Mouse (Mus musculus) heart, embryonic 10.5 days (tissue): ENCODE results near the gene Sp140. TPM values are rescaled to one million over a fixed set of nuclear protein-coding genes. Genes with fewer than 3 reads are reported as not detected.

Experiments used
- DNase-seq: peaks from one replicate; pipeline ENCODE4 v3.0.0-alpha.2; 2017; ENCODE audit warnings: low spot score
- H3K27ac ChIP-seq: fragments of 300-500 bp; sonication (generic); 2 replicates; pipeline ENCODE4 v1.5.1; 2016; ENCODE audit warnings: mild to moderate bottlenecking
- H3K27me3 ChIP-seq: fragments of 300-500 bp; sonication (generic); 2 replicates; pipeline ENCODE4 v1.6.1; 2016; ENCODE audit warnings: mild to moderate bottlenecking; ENCODE audit not compliant: poor library complexity, insufficient read depth, severe bottlenecking
- H3K36me3 ChIP-seq: fragments of 300-500 bp; sonication (generic); 2 replicates; pipeline ENCODE4 v1.6.1; 2016; ENCODE audit warnings: mild to moderate bottlenecking, moderate library complexity
- H3K4me1 ChIP-seq: fragments of 300-500 bp; sonication (generic); 2 replicates; pipeline ENCODE4 v1.6.1; 2016; ENCODE audit warnings: mild to moderate bottlenecking
- H3K4me3 ChIP-seq: fragments of 300-500 bp; sonication (generic); 2 replicates; pipeline ENCODE4 v1.5.1; 2016; ENCODE audit warnings: mild to moderate bottlenecking, moderate library complexity
- H3K9me3 ChIP-seq: fragments of 300-500 bp; sonication (generic); 2 replicates; pipeline ENCODE4 v1.6.1; 2016; ENCODE audit warnings: mild to moderate bottlenecking, moderate library complexity
- WGBS: fragments of 180-500 bp; shearing (Covaris S2); methylation state at CpG from one replicate; pipeline ENCODE4 v1.1.7; 2016; 5-methylcytosine and 5-hydroxymethylcytosine counted together
- polyA plus RNA-seq: library from polyadenylated mRNA; unstranded; fragments of >200 nt; fragmentation: Nextera tagmentation; extraction: Ambion mirVana; gene quantifications from 2 replicates; pipeline ENCODE4 v1.2.1, GENCODE M21; 2016

Gene Sp140
- polyA plus RNA-seq, 1 experiment from 2014 or later: 2.1 TPM

GRCm38 (mm10) chr1:85680226-85680625 lies 80.0 kb downstream of the Sp140 start:
- no peaks in the 10 kb centered on the region for H3K9me3 ChIP-seq
- no peak for DNase-seq
- H3K27ac ChIP-seq: no peak overlapping the region
- 58% methylated on average over 4 of the region's 4 CpGs for WGBS
- no peaks in the 10 kb centered on the region for H3K4me1 ChIP-seq
- no peaks in the 10 kb centered on the region for H3K27me3 ChIP-seq
- H3K4me3 ChIP-seq: no peak overlapping the region
- H3K36me3 ChIP-seq: no peaks in the 10 kb centered on the region

GRCm38 (mm10) chr1:85686666-85687065 lies 86.5 kb downstream of the Sp140 start:
- no peak overlapping the region for H3K4me3 ChIP-seq
- H3K27me3 ChIP-seq: no peaks in the 10 kb centered on the region
- no peaks in the 10 kb centered on the region for H3K9me3 ChIP-seq
- no peaks in the 10 kb centered on the region for H3K36me3 ChIP-seq
- DNase-seq: no peak
- WGBS: 59% methylated on average over 5 of the region's 5 CpGs
- H3K27ac ChIP-seq: no peak overlapping the region
- peaks cover 3% of the 10 kb centered on the region; the same call in 1 of the 2 replicates for H3K4me1 ChIP-seq

GRCm38 (mm10) chr1:85687346-85687745 lies 87.2 kb downstream of the Sp140 start:
- Histone ChIP-seq H3K4me1 (peaks cover 3% of the 10 kb centered on the region; the same call in 1 of the 2 replicates), H3K27me3 (no peaks in the 10 kb centered on the region), H3K36me3 (no peaks in the 10 kb centered on the region), H3K4me3 (no peak overlapping the region), H3K27ac (no peak overlapping the region), H3K9me3 (no peaks in the 10 kb centered on the region)
- DNase-seq: no peak
- 50% methylated on average over 5 of the region's 5 CpGs for WGBS

GRCm38 (mm10) chr1:85690544-85690943 lies 90.4 kb downstream of the Sp140 start:
- no peaks in the 10 kb centered on the region for H3K27me3 ChIP-seq
- H3K27ac ChIP-seq: no peak overlapping the region
- DNase-seq: no peak
- no peaks in the 10 kb centered on the region for H3K9me3 ChIP-seq
- 61% methylated on average over 3 of the region's 3 CpGs for WGBS
- peaks cover 8% of the 10 kb centered on the region for H3K4me1 ChIP-seq
- H3K4me3 ChIP-seq: no peak overlapping the region
- no peaks in the 10 kb centered on the region for H3K36me3 ChIP-seq

GRCm38 (mm10) chr1:85692281-85692680 lies 92.1 kb downstream of the Sp140 start:
- DNase-seq: no peak
- no peak overlapping the region for H3K27ac ChIP-seq
- H3K4me1 ChIP-seq: peaks cover 8% of the 10 kb centered on the region
- WGBS: 73% methylated on average over 1 of the region's 1 CpGs
- no peaks in the 10 kb centered on the region for H3K36me3 ChIP-seq
- H3K9me3 ChIP-seq: no peaks in the 10 kb centered on the region
- H3K27me3 ChIP-seq: no peaks in the 10 kb centered on the region
- no peak overlapping the region for H3K4me3 ChIP-seq

- 49% methylated on average over 3 of the region's 3 CpGs for WGBS
- DNase-seq: no peak
These were observed 93.1 kb downstream of the Sp140 start for GRCm38 (mm10) chr1:85693280-85693679.

More at GRCm38 (mm10) chr1:85693280-85693679, 93.1 kb downstream of the Sp140 start:
- Histone ChIP-seq H3K27me3 (no peaks in the 10 kb centered on the region), H3K9me3 (no peaks in the 10 kb centered on the region), H3K27ac (no peak overlapping the region), H3K4me3 (no peak overlapping the region), H3K4me1 (peaks cover 5% of the 10 kb centered on the region), H3K36me3 (no peaks in the 10 kb centered on the region)

Other genes with a start within 250 kb of the Sp140 start
- gene G530012D18Rik, start 24.7 kb upstream of the Sp140 start, polyA plus RNA-seq: not detected in 2 replicates
- gene Sp110, start 1.6 kb upstream of the Sp140 start, polyA plus RNA-seq: 0.57 and 0.62 TPM in 2 replicates
- gene Sp100, start 49.6 kb downstream of the Sp140 start, polyA plus RNA-seq: 0.46 and 0.63 TPM in 2 replicates
- gene A630001G21Rik, start 178.3 kb downstream of the Sp140 start, polyA plus RNA-seq: 1.0 and 1.2 TPM in 2 replicates
- gene Cab39, start 193.1 kb downstream of the Sp140 start, polyA plus RNA-seq: 24.2 and 31.6 TPM in 2 replicates